Mouse (Mus musculus) kidney, adult 2 months (tissue): ENCODE data around the gene Xpr1. TPM values are rescaled to one million over a fixed set of nuclear protein-coding genes. Genes with fewer than 3 reads are reported as not detected.

Experiments
- DNase-seq: peaks from one replicate; pipeline ENCODE4 v3.0.0; 2021
- H3K27ac ChIP-seq: fragments of 200-500 bp; 2 replicates; pipeline ENCODE4 v1.5.1; 2012; ENCODE audit warnings: low read depth, low read length, control low read depth, inconsistent platforms; ENCODE audit not compliant: insufficient read depth
- H3K27me3 ChIP-seq: fragments of 200-500 bp; replicated peaks from 2 replicates; pipeline ENCODE4 v1.6.1; 2012; ENCODE audit warnings: mild to moderate bottlenecking, moderate library complexity, low read length, inconsistent platforms; ENCODE audit not compliant: control insufficient read depth, insufficient read depth
- H3K36me3 ChIP-seq: fragments of 200-500 bp; 2 replicates; pipeline ENCODE4 v1.6.1; 2012; ENCODE audit warnings: mild to moderate bottlenecking, moderate library complexity, low read length, inconsistent platforms; ENCODE audit not compliant: control insufficient read depth, insufficient read depth
- H3K4me1 ChIP-seq: fragments of 200-500 bp; 2 replicates; pipeline ENCODE4 v1.6.1; 2011; ENCODE audit warnings: low read length; ENCODE audit not compliant: control insufficient read depth, insufficient read depth
- H3K4me3 ChIP-seq: fragments of 200-500 bp; 2 replicates; pipeline ENCODE4 v1.5.1; 2011; ENCODE audit warnings: mild to moderate bottlenecking, low read depth, low read length, control low read depth; ENCODE audit not compliant: insufficient read depth
- CTCF ChIP-seq: fragments of 200-500 bp; conservative IDR thresholded peaks from 2 replicates; pipeline ENCODE4 v1.5.1; 2011; ENCODE audit warnings: low read depth, mild to moderate bottlenecking, control low read depth, low read length, moderate library complexity, mixed read lengths; ENCODE audit not compliant: insufficient read depth, insufficient read length
- POLR2A ChIP-seq: fragments of 200-500 bp; IDR thresholded peaks from one replicate; pipeline ENCODE4 v1.6.1; 2011; ENCODE audit warnings: low read depth, low read length, control low read depth
- WGBS: fragments of 180-500 bp; shearing (Covaris S2); methylation state at CpG from one replicate; pipeline ENCODE4 v1.1.7; 2018; 5-methylcytosine and 5-hydroxymethylcytosine counted together
- polyA plus RNA-seq: library from polyadenylated mRNA; depleted of rRNA; stranded (reverse); fragments of >200 nt; gene quantifications from 2 replicates; pipeline ENCODE4 v1.2.3, GENCODE M21; 2012

Xpr1 gene
- polyA plus RNA-seq, 1 experiment, result 21.8 TPM

- no peak for DNase-seq
- WGBS, result 93% methylated on average over 5 of the region's 5 CpGs
These were observed 119.6 kb downstream of the Xpr1 start for GRCm38 (mm10) chr1:155297615-155298014.

GRCm38 (mm10) chr1:155297203-155297602 lies 120.0 kb downstream of the Xpr1 start:
- TF ChIP-seq POLR2A (no peak), CTCF (no peak)
- Histone ChIP-seq H3K27ac (no peak overlapping the region), H3K27me3 (no peaks in the 10 kb centered on the region), H3K4me3 (no peak overlapping the region), H3K4me1 (no peaks in the 10 kb centered on the region), H3K36me3 (no peaks in the 10 kb centered on the region)
- DNase-seq, result no peak
- 65% methylated on average over 2 of the region's 2 CpGs for WGBS

More at GRCm38 (mm10) chr1:155297615-155298014, 119.6 kb downstream of the Xpr1 start:
- Histone ChIP-seq H3K27me3 (no peaks in the 10 kb centered on the region), H3K27ac (no peak overlapping the region), H3K4me1 (no peaks in the 10 kb centered on the region), H3K4me3 (no peak overlapping the region), H3K36me3 (no peaks in the 10 kb centered on the region)
- TF ChIP-seq CTCF (no peak), POLR2A (no peak)

GRCm38 (mm10) chr1:155293446-155293845 lies 123.8 kb downstream of the Xpr1 start:
- Histone ChIP-seq H3K36me3 (peaks cover 5% of the 10 kb centered on the region; the same call in 1 of the 2 replicates), H3K27me3 (no peaks in the 10 kb centered on the region), H3K4me3 (no peak overlapping the region), H3K27ac (no peak overlapping the region), H3K4me1 (no peaks in the 10 kb centered on the region)
- WGBS, result 22% methylated on average over 3 of the region's 3 CpGs
- DNase-seq, result peak; percentile 80
- peak; percentile 28; the same call in 1 of the 2 replicates for TF ChIP-seq CTCF
- no peak for TF ChIP-seq POLR2A

GRCm38 (mm10) chr1:155289411-155289810 lies 127.8 kb downstream of the Xpr1 start:
- DNase-seq, result no peak
- H3K36me3 ChIP-seq, result peaks cover 8% of the 10 kb centered on the region
- H3K27me3 ChIP-seq, result no peaks in the 10 kb centered on the region
- TF ChIP-seq CTCF, result no peak
- TF ChIP-seq POLR2A, result no peak
- H3K4me1 ChIP-seq, result no peaks in the 10 kb centered on the region
- 85% methylated on average over 1 of the region's 1 CpGs for WGBS
- H3K4me3 ChIP-seq, result no peak overlapping the region
- H3K27ac ChIP-seq, result no peak overlapping the region

- H3K4me1 ChIP-seq, result no peaks in the 10 kb centered on the region
- peak; percentile 38 for DNase-seq
- H3K36me3 ChIP-seq, result peaks cover 8% of the 10 kb centered on the region
- no peak overlapping the region for H3K27ac ChIP-seq
- H3K27me3 ChIP-seq, result no peaks in the 10 kb centered on the region
- TF ChIP-seq CTCF (no peak), POLR2A (no peak)
- WGBS, result 69% methylated on average over 3 of the region's 3 CpGs
- no peak overlapping the region for H3K4me3 ChIP-seq
These were observed 129.2 kb downstream of the Xpr1 start for GRCm38 (mm10) chr1:155288033-155288432.

GRCm38 (mm10) chr1:155283808-155284207 lies 133.4 kb downstream of the Xpr1 start:
- no peak for TF ChIP-seq CTCF
- no peak for TF ChIP-seq POLR2A
- Histone ChIP-seq H3K27ac (no peak overlapping the region), H3K4me3 (no peak overlapping the region), H3K36me3 (peaks cover 3% of the 10 kb centered on the region), H3K27me3 (no peaks in the 10 kb centered on the region), H3K4me1 (no peaks in the 10 kb centered on the region)
- no peak for DNase-seq
- 86% methylated on average over 7 of the region's 7 CpGs for WGBS

GRCm38 (mm10) chr1:155281003-155281793 lies 136.0 kb downstream of the Xpr1 start:
- TF ChIP-seq POLR2A (no peak), CTCF (peak; percentile 88)
- DNase-seq, result peak; percentile 88
- H3K4me3 ChIP-seq, result no peak overlapping the region
- H3K4me1 ChIP-seq, result 0 out of 2 replicates have a peak, but pooled peaks cover 2% of the 10 kb centered on the region
- H3K36me3 ChIP-seq, result no peaks in the 10 kb centered on the region
- WGBS, result 56% methylated on average over 18 of the region's 18 CpGs
- no peaks in the 10 kb centered on the region for H3K27me3 ChIP-seq
- no peak overlapping the region for H3K27ac ChIP-seq
